Mouse (Mus musculus): ENCODE measurements around the gene Plpp2. TPM values are rescaled to one million over a fixed set of nuclear protein-coding genes. Genes with fewer than 3 reads are reported as not detected.

Plpp2 gene
- polyA plus RNA-seq, 1 experiment from 2014 or later, result 53.6 TPM

- Histone ChIP-seq H3K4me3 (ENCODE audit: low read length) (no peak overlapping the region), H3K9ac (replicated peaks; ENCODE audit: low read length) (no peak overlapping the region), H3K4me2 (replicated peaks; ENCODE audit: low read depth, low read length) (no peak overlapping the region), H3K4me1 (ENCODE audit: insufficient read depth, low read length) (0 out of 2 replicates have a peak, but pooled peaks cover 3% of the 10 kb centered on the region), H3K27ac (ENCODE audit: low read length) (no peak overlapping the region), H3K36me3 (ENCODE audit: insufficient read depth, low read length) (peaks cover 78% of the 10 kb centered on the region), H3K9me3 (ENCODE audit: low read length) (no peaks in the 10 kb centered on the region), H3K27me3 (ENCODE audit: insufficient read depth, low read length) (no peaks in the 10 kb centered on the region)
- 93% methylated on average over 11 of the region's 11 CpGs for WGBS
- ATAC-seq (ENCODE audit: low FRiP score, low TSS enrichment), result no peak
These were observed 8.6 kb upstream of the Plpp2 start for GRCm38 (mm10) chr10:79542171-79542570.

- Histone ChIP-seq H3K27me3 (ENCODE audit: insufficient read depth, low read length) (no peaks in the 10 kb centered on the region), H3K4me2 (replicated peaks; ENCODE audit: low read depth, low read length) (no peak overlapping the region), H3K9ac (replicated peaks; ENCODE audit: low read length) (no peak overlapping the region), H3K4me1 (ENCODE audit: insufficient read depth, low read length) (0 out of 2 replicates have a peak, but pooled peaks cover 3% of the 10 kb centered on the region), H3K4me3 (ENCODE audit: low read length) (no peak overlapping the region), H3K27ac (ENCODE audit: low read length) (no peak overlapping the region), H3K36me3 (ENCODE audit: insufficient read depth, low read length) (peaks cover 71% of the 10 kb centered on the region), H3K9me3 (ENCODE audit: low read length) (no peaks in the 10 kb centered on the region)
- ATAC-seq (ENCODE audit: low FRiP score, low TSS enrichment), result no peak
- 79% methylated on average over 14 of the region's 15 CpGs for WGBS
These were observed 7.9 kb upstream of the Plpp2 start for GRCm38 (mm10) chr10:79541522-79541921.

GRCm38 (mm10) chr10:79540746-79541145 lies 7.2 kb upstream of the Plpp2 start:
- peaks cover 64% of the 10 kb centered on the region for H3K36me3 ChIP-seq (ENCODE audit: insufficient read depth, low read length)
- H3K9me3 ChIP-seq (ENCODE audit: low read length), result no peaks in the 10 kb centered on the region
- no peak overlapping the region for H3K27ac ChIP-seq (ENCODE audit: low read length)
- 0 out of 2 replicates have a peak, but pooled peaks cover 3% of the 10 kb centered on the region for H3K4me1 ChIP-seq (ENCODE audit: insufficient read depth, low read length)
- no peaks in the 10 kb centered on the region for H3K27me3 ChIP-seq (ENCODE audit: insufficient read depth, low read length)
- H3K4me2 ChIP-seq (replicated peaks; ENCODE audit: low read depth, low read length), result no peak overlapping the region
- no peak for ATAC-seq (ENCODE audit: low FRiP score, low TSS enrichment)
- 97% methylated on average over 11 of the region's 11 CpGs for WGBS
- H3K9ac ChIP-seq (replicated peaks; ENCODE audit: low read length), result no peak overlapping the region
- H3K4me3 ChIP-seq (ENCODE audit: low read length), result no peak overlapping the region

GRCm38 (mm10) chr10:79539701-79540495 lies 6.3 kb upstream of the Plpp2 start:
- Histone ChIP-seq H3K4me1 (ENCODE audit: insufficient read depth, low read length) (0 out of 2 replicates have a peak, but pooled peaks cover 3% of the 10 kb centered on the region), H3K9ac (replicated peaks; ENCODE audit: low read length) (no peak overlapping the region), H3K36me3 (ENCODE audit: insufficient read depth, low read length) (peaks cover 56% of the 10 kb centered on the region), H3K27ac (ENCODE audit: low read length) (no peak overlapping the region), H3K9me3 (ENCODE audit: low read length) (no peaks in the 10 kb centered on the region), H3K4me3 (ENCODE audit: low read length) (no peak overlapping the region), H3K27me3 (ENCODE audit: insufficient read depth, low read length) (no peaks in the 10 kb centered on the region), H3K4me2 (replicated peaks; ENCODE audit: low read depth, low read length) (no peak overlapping the region)
- no peak for ATAC-seq (ENCODE audit: low FRiP score, low TSS enrichment)
- 88% methylated on average over 16 of the region's 16 CpGs for WGBS

GRCm38 (mm10) chr10:79538873-79539272 lies 5.3 kb upstream of the Plpp2 start:
- no peak overlapping the region for H3K27ac ChIP-seq (ENCODE audit: low read length)
- no peaks in the 10 kb centered on the region for H3K27me3 ChIP-seq (ENCODE audit: insufficient read depth, low read length)
- H3K9me3 ChIP-seq (ENCODE audit: low read length), result no peaks in the 10 kb centered on the region
- no peak overlapping the region for H3K4me3 ChIP-seq (ENCODE audit: low read length)
- H3K36me3 ChIP-seq (ENCODE audit: insufficient read depth, low read length), result peaks cover 48% of the 10 kb centered on the region
- no peak for ATAC-seq (ENCODE audit: low FRiP score, low TSS enrichment)
- peaks cover 5% of the 10 kb centered on the region; the same call in 1 of the 2 replicates for H3K4me1 ChIP-seq (ENCODE audit: insufficient read depth, low read length)
- 54% methylated on average over 4 of the region's 4 CpGs for WGBS
- H3K9ac ChIP-seq (replicated peaks; ENCODE audit: low read length), result no peak overlapping the region
- H3K4me2 ChIP-seq (replicated peaks; ENCODE audit: low read depth, low read length), result no peak overlapping the region

GRCm38 (mm10) chr10:79538323-79538722 lies 4.7 kb upstream of the Plpp2 start:
- no peak for ATAC-seq (ENCODE audit: low FRiP score, low TSS enrichment)
- Histone ChIP-seq H3K36me3 (ENCODE audit: insufficient read depth, low read length) (peaks cover 43% of the 10 kb centered on the region), H3K9ac (replicated peaks; ENCODE audit: low read length) (no peak overlapping the region), H3K27me3 (ENCODE audit: insufficient read depth, low read length) (no peaks in the 10 kb centered on the region), H3K4me3 (ENCODE audit: low read length) (no peak overlapping the region), H3K4me2 (replicated peaks; ENCODE audit: low read depth, low read length) (no peak overlapping the region), H3K27ac (ENCODE audit: low read length) (no peak overlapping the region), H3K4me1 (ENCODE audit: insufficient read depth, low read length) (peaks cover 6% of the 10 kb centered on the region; the same call in 1 of the 2 replicates), H3K9me3 (ENCODE audit: low read length) (no peaks in the 10 kb centered on the region)
- 85% methylated on average over 3 of the region's 3 CpGs for WGBS

GRCm38 (mm10) chr10:79537781-79538180 lies 4.2 kb upstream of the Plpp2 start:
- 91% methylated on average over 2 of the region's 2 CpGs for WGBS
- H3K4me2 ChIP-seq (replicated peaks; ENCODE audit: low read depth, low read length), result no peak overlapping the region
- peaks cover 37% of the 10 kb centered on the region for H3K36me3 ChIP-seq (ENCODE audit: insufficient read depth, low read length)
- H3K9me3 ChIP-seq (ENCODE audit: low read length), result no peaks in the 10 kb centered on the region
- H3K27me3 ChIP-seq (ENCODE audit: insufficient read depth, low read length), result no peaks in the 10 kb centered on the region
- H3K27ac ChIP-seq (ENCODE audit: low read length), result no peak overlapping the region
- ATAC-seq (ENCODE audit: low FRiP score, low TSS enrichment), result no peak
- no peak overlapping the region for H3K4me3 ChIP-seq (ENCODE audit: low read length)
- H3K9ac ChIP-seq (replicated peaks; ENCODE audit: low read length), result no peak overlapping the region
- peaks cover 8% of the 10 kb centered on the region; the same call in 1 of the 2 replicates for H3K4me1 ChIP-seq (ENCODE audit: insufficient read depth, low read length)

- Histone ChIP-seq H3K4me2 (replicated peaks; ENCODE audit: low read depth, low read length) (no peak overlapping the region), H3K4me1 (ENCODE audit: insufficient read depth, low read length) (peaks cover 10% of the 10 kb centered on the region; the same call in 1 of the 2 replicates), H3K36me3 (ENCODE audit: insufficient read depth, low read length) (peaks cover 33% of the 10 kb centered on the region), H3K9me3 (ENCODE audit: low read length) (no peaks in the 10 kb centered on the region), H3K4me3 (ENCODE audit: low read length) (no peak overlapping the region), H3K27me3 (ENCODE audit: insufficient read depth, low read length) (no peaks in the 10 kb centered on the region), H3K9ac (replicated peaks; ENCODE audit: low read length) (no peak overlapping the region), H3K27ac (ENCODE audit: low read length) (no peak overlapping the region)
- ATAC-seq (ENCODE audit: low FRiP score, low TSS enrichment), result no peak
- WGBS, result 91% methylated on average over 7 of the region's 7 CpGs
These were observed 3.7 kb upstream of the Plpp2 start for GRCm38 (mm10) chr10:79537271-79537670.

GRCm38 (mm10) chr10:79536461-79537080 lies 3.0 kb upstream of the Plpp2 start:
- 77% methylated on average over 12 of the region's 12 CpGs for WGBS
- no peak for ATAC-seq (ENCODE audit: low FRiP score, low TSS enrichment)
- Histone ChIP-seq H3K36me3 (ENCODE audit: insufficient read depth, low read length) (peaks cover 27% of the 10 kb centered on the region), H3K9ac (replicated peaks; ENCODE audit: low read length) (no peak overlapping the region), H3K9me3 (ENCODE audit: low read length) (no peaks in the 10 kb centered on the region), H3K27me3 (ENCODE audit: insufficient read depth, low read length) (no peaks in the 10 kb centered on the region), H3K4me3 (ENCODE audit: low read length) (no peak overlapping the region), H3K4me1 (ENCODE audit: insufficient read depth, low read length) (peaks cover 10% of the 10 kb centered on the region; the same call in 1 of the 2 replicates), H3K27ac (ENCODE audit: low read length) (no peak overlapping the region), H3K4me2 (replicated peaks; ENCODE audit: low read depth, low read length) (no peak overlapping the region)

- Histone ChIP-seq H3K9ac (replicated peaks; ENCODE audit: low read length) (no peak overlapping the region), H3K9me3 (ENCODE audit: low read length) (no peaks in the 10 kb centered on the region), H3K27me3 (ENCODE audit: insufficient read depth, low read length) (no peaks in the 10 kb centered on the region), H3K27ac (ENCODE audit: low read length) (no peak overlapping the region), H3K36me3 (ENCODE audit: insufficient read depth, low read length) (peaks cover 15% of the 10 kb centered on the region), H3K4me1 (ENCODE audit: insufficient read depth, low read length) (peaks cover 10% of the 10 kb centered on the region; the same call in 1 of the 2 replicates), H3K4me2 (replicated peaks; ENCODE audit: low read depth, low read length) (no peak overlapping the region), H3K4me3 (ENCODE audit: low read length) (no peak overlapping the region)
- ATAC-seq (ENCODE audit: low FRiP score, low TSS enrichment), result no peak
- 72% methylated on average over 1 of the region's 1 CpGs for WGBS
These were observed 1.8 kb upstream of the Plpp2 start for GRCm38 (mm10) chr10:79535431-79535830.
